Mouse (Mus musculus): ENCODE data around the gene Phactr2. TPM values are rescaled to one million over a fixed set of nuclear protein-coding genes. Genes with fewer than 3 reads are reported as not detected.

Phactr2 gene
- total RNA-seq, 1 experiment from 2014 or later: 36.4 TPM

DNA sequence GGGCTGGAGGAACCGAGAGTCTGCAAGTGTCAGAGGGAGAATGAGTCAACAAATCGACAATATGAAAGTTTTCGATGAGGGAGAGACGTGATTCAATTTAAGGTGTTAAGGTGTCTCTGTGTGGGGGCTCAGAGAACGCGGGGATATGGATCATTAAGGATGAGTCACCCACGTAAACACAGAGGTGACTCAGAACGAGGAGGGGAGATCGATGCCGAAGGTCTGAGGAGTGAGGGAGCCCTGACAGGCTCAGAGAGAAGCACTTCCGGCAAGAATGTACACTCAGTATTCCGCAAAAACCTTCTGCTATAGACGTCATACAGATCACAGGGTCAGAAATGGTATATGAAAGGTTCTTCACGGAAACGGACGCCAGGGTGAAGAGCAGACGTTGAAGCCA lies 49.7 kb downstream of the Phactr2 start:
- ATAC-seq (replicated peaks in 1 of 2; ENCODE audit: insufficient read depth in 1 of 2, low FRiP score in 2 of 2, low TSS enrichment in 1 of 2, low read depth in 1 of 2, poor library complexity in 2 of 2, severe bottlenecking in 2 of 2): no peak

GRCm38 (mm10) chr10:13424015-13424414 lies 50.2 kb downstream of the Phactr2 start:
- no peak for ATAC-seq (replicated peaks in 1 of 2; ENCODE audit: insufficient read depth in 1 of 2, low FRiP score in 2 of 2, low TSS enrichment in 1 of 2, low read depth in 1 of 2, poor library complexity in 2 of 2, severe bottlenecking in 2 of 2)

GRCm38 (mm10) chr10:13422121-13422520 lies 52.1 kb downstream of the Phactr2 start:
- ATAC-seq (replicated peaks in 1 of 2; ENCODE audit: insufficient read depth in 1 of 2, low FRiP score in 2 of 2, low TSS enrichment in 1 of 2, low read depth in 1 of 2, poor library complexity in 2 of 2, severe bottlenecking in 2 of 2): no peak

DNA sequence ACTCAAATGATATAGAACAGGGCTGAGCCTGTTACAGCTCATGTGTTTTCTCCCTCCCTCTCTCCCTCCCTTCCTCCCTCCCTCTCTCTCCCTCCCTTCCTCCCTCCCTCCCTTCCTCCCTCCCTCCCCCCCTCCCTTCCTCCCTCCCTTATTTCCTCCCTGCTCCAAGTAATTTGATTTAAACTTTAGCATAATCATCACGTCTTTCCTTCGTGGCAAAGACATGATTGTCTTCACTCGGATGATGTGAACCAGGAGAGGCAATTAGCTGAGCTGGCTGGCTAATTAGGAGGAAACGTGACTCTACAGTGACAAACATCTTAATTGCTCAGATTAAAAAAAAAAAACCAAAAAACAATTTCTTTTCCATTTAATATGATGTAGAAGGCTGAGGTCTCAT lies 55.0 kb downstream of the Phactr2 start:
- ATAC-seq (replicated peaks in 1 of 2; ENCODE audit: insufficient read depth in 1 of 2, low FRiP score in 2 of 2, low TSS enrichment in 1 of 2, low read depth in 1 of 2, poor library complexity in 2 of 2, severe bottlenecking in 2 of 2): no peak

GRCm38 (mm10) chr10:13415489-13416104 lies 58.6 kb downstream of the Phactr2 start:
- no peak for ATAC-seq (replicated peaks in 1 of 2; ENCODE audit: insufficient read depth in 1 of 2, low FRiP score in 2 of 2, low TSS enrichment in 1 of 2, low read depth in 1 of 2, poor library complexity in 2 of 2, severe bottlenecking in 2 of 2)

GRCm38 (mm10) chr10:13412202-13412923 lies 61.8 kb downstream of the Phactr2 start:
- no peak for ATAC-seq (replicated peaks in 1 of 2; ENCODE audit: insufficient read depth in 1 of 2, low FRiP score in 2 of 2, low TSS enrichment in 1 of 2, low read depth in 1 of 2, poor library complexity in 2 of 2, severe bottlenecking in 2 of 2)

DNA sequence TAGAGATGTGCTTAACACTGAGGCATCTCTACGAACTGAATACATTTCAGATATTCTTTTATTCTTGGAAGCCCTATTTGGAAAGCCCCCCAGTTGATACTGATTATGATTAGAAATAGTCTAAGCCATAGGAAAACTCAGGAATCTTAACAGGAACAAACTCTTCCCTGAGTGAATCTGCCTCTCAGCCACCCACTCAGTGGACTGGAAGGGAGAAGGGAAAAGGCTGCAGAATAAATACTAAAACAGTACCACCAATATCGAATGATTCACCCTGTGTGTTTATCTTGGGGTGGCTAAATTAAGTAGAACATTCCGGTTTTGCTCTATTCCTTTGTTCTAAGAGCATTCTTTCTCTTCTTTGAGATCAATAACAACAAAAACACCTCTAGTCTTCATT lies 63.2 kb downstream of the Phactr2 start:
- no peak for ATAC-seq (replicated peaks in 1 of 2; ENCODE audit: insufficient read depth in 1 of 2, low FRiP score in 2 of 2, low TSS enrichment in 1 of 2, low read depth in 1 of 2, poor library complexity in 2 of 2, severe bottlenecking in 2 of 2)

GRCm38 (mm10) chr10:13401971-13402370 lies 72.2 kb downstream of the Phactr2 start:
- ATAC-seq (replicated peaks in 1 of 2; ENCODE audit: insufficient read depth in 1 of 2, low FRiP score in 2 of 2, low TSS enrichment in 1 of 2, low read depth in 1 of 2, poor library complexity in 2 of 2, severe bottlenecking in 2 of 2): no peak

DNA sequence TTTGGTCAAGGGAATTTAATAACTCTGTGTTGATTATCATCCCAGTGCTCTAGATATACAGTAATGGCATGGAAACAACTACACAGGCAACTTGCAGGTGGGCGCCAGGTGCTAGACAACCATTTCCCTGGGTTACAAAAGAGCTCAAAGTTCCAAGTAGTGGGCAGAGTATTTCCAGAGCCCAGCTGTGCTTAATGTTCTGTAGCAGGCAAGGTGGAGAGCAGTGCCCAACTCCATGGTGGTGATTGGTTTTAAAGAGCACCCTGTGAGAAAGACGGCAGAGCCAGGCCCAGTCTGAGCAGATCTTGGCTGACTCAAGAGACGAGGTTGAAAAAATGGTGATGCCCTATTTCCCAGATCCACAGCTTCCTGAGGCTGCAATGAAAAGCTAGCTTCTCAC lies 78.5 kb downstream of the Phactr2 start:
- no peak for ATAC-seq (replicated peaks in 1 of 2; ENCODE audit: insufficient read depth in 1 of 2, low FRiP score in 2 of 2, low TSS enrichment in 1 of 2, low read depth in 1 of 2, poor library complexity in 2 of 2, severe bottlenecking in 2 of 2)

DNA sequence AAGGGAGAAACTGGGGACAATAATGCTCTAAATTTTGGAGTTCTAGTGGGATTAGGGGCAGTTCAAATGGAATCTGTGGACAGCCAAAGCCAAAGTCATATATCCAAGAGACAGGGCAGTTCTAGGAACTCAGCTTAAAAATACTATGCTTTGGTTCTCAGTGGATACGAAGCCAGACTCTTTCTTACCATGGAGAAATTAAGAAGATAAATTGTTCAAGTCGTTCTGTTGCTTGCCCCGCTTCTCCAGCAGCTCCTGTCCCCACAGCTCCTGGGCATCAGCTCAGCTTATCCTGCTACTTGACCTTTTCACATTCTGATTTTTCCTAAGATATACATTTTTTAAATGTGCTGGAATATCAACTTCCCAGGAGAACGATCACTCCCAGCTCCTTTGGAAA lies 80.2 kb downstream of the Phactr2 start:
- no peak for ATAC-seq (replicated peaks in 1 of 2; ENCODE audit: insufficient read depth in 1 of 2, low FRiP score in 2 of 2, low TSS enrichment in 1 of 2, low read depth in 1 of 2, poor library complexity in 2 of 2, severe bottlenecking in 2 of 2)

GRCm38 (mm10) chr10:13388116-13388922 lies 85.9 kb downstream of the Phactr2 start:
- peak; percentile 10 to 17; a peak in 1 of 4 replicates for ATAC-seq (replicated peaks in 1 of 2; ENCODE audit: insufficient read depth in 1 of 2, low FRiP score in 2 of 2, low TSS enrichment in 1 of 2, low read depth in 1 of 2, poor library complexity in 2 of 2, severe bottlenecking in 2 of 2)

DNA sequence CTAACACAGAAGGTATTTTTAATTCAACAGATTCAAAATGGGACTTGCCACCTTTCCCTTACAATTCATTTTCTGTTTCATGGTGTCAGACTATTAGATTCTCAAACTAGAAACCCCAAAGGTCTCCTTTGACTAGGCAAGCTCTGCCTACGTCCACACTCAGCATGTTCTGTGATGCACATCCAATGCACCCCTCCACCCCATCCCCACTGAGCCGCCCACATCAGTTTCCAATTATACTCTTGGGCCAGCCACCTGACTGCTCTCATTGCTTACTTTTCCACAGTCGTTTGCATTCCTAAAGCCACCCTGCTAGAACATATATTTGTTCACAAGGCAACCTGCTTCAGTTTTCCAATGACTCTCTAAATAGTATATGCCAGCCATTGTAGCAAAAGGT lies 89.3 kb downstream of the Phactr2 start:
- no peak for ATAC-seq (replicated peaks in 1 of 2; ENCODE audit: insufficient read depth in 1 of 2, low FRiP score in 2 of 2, low TSS enrichment in 1 of 2, low read depth in 1 of 2, poor library complexity in 2 of 2, severe bottlenecking in 2 of 2)

GRCm38 (mm10) chr10:13377895-13378294 lies 96.3 kb downstream of the Phactr2 start:
- no peak for ATAC-seq (replicated peaks in 1 of 2; ENCODE audit: insufficient read depth in 1 of 2, low FRiP score in 2 of 2, low TSS enrichment in 1 of 2, low read depth in 1 of 2, poor library complexity in 2 of 2, severe bottlenecking in 2 of 2)

GRCm38 (mm10) chr10:13376428-13377260 lies 97.6 kb downstream of the Phactr2 start:
- ATAC-seq (replicated peaks in 1 of 2; ENCODE audit: insufficient read depth in 1 of 2, low FRiP score in 2 of 2, low TSS enrichment in 1 of 2, low read depth in 1 of 2, poor library complexity in 2 of 2, severe bottlenecking in 2 of 2): 0 out of 4 replicates have a peak, but pooled peaks of 1 of the 2 experiments have one; percentile 17

DNA sequence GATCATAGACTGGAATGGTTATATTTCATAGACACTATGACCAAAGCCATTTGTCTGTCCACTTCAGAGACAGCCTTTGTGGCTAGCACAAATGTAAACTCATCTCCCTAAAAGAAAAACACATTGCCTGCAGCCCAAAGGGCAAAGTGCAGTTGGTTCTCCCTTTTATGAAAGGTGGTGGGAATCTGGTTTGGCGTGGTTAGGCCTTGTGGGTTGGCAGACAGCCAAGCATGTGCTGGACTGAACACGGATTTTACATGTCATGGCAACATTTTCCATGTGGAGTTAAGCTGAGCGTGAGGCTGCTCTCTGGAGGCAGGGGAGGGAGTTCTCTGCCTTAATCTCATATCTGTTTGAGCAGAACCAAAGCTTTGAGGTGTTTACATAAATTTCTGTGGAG lies 98.4 kb downstream of the Phactr2 start:
- ATAC-seq (replicated peaks in 1 of 2; ENCODE audit: insufficient read depth in 1 of 2, low FRiP score in 2 of 2, low TSS enrichment in 1 of 2, low read depth in 1 of 2, poor library complexity in 2 of 2, severe bottlenecking in 2 of 2): peak; percentile 32 to 39; a peak in 1 of 4 replicates

DNA sequence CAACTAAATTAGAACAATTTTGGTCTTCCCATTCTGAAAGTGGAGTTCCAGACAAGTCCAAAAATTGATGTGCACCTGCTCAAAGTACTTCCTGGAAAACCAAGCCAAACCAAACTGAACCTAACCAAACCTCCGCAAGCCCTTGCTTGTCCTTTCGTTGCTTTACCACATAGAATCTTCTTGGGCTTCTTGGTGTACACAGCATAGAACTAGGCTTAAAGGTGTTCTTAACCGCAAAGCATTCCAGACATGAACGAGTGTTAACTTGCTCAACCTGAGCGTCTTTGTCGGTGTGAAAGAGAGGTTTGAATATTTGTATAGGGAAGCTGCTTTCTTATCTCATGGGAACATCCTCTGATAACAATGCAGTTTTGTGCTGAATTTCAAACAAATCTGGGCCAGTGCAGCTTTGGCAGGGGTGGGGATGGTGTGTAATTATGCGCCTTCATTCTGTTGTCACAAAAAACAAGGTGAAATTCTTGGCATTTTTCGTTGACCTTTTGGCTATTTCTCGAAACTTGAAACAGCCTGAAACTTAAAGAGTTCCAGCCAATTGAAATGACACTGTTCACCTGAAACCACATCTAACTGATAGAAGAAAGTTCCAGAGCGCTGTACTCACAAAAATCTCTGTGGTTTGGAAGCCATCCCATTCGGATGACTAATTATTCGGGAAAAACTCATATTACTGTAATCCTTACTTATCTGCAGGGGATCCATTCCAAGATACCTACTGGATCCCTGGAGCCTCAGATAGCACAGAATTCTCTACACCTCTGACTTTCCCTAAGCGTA lies 104.4 kb downstream of the Phactr2 start:
- no peak for ATAC-seq (replicated peaks in 1 of 2; ENCODE audit: insufficient read depth in 1 of 2, low FRiP score in 2 of 2, low TSS enrichment in 1 of 2, low read depth in 1 of 2, poor library complexity in 2 of 2, severe bottlenecking in 2 of 2)

DNA sequence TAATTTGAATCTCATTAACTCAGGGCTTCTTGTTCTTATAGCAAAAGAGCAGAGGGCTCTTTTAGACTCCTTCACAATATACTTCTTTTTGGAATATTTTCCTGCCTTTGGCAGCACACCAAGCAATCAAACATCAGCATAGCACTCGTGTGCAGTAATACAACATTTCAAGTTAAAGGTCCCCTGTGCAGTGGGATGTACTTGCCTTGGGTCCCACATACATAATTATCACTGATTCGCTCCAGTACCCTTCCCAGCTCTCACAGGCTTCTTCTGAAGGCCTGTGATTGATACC lies 110.0 kb downstream of the Phactr2 start:
- ATAC-seq (replicated peaks in 1 of 2; ENCODE audit: insufficient read depth in 1 of 2, low FRiP score in 2 of 2, low TSS enrichment in 1 of 2, low read depth in 1 of 2, poor library complexity in 2 of 2, severe bottlenecking in 2 of 2): no peak
